Mouse (Mus musculus) forebrain, embryonic 14.5 days (tissue): ENCODE data around the gene Olfr1328. TPM values are rescaled to one million over a fixed set of nuclear protein-coding genes. Genes with fewer than 3 reads are reported as not detected.

Experiments
- ATAC-seq: fragments of 200-750 bp; cut with Nextera tagmentation; 2 replicates; pipeline ENCODE4 v1.8.0; 2017; ENCODE audit warnings: mild to moderate bottlenecking, moderate library complexity
- DNase-seq: peaks from one replicate; pipeline ENCODE4 v3.0.0-alpha.2; 2015; ENCODE audit warnings: low spot score
- H3K27ac ChIP-seq: fragments of 300-500 bp; sonication (generic); 2 replicates; pipeline ENCODE4 v1.5.1; 2014; ENCODE audit warnings: low read depth, mild to moderate bottlenecking, control low read depth, low read length, moderate library complexity
- H3K27me3 ChIP-seq: fragments of 300-500 bp; sonication (generic); replicated peaks from 2 replicates; pipeline ENCODE4 v1.6.1; 2014; ENCODE audit warnings: low read length, control low read depth, mixed read lengths; ENCODE audit not compliant: control insufficient read depth, insufficient read depth
- H3K36me3 ChIP-seq: fragments of 300-500 bp; sonication (generic); 2 replicates; pipeline ENCODE4 v1.6.1; 2014; ENCODE audit warnings: low read length, control low read depth; ENCODE audit not compliant: control insufficient read depth, insufficient read depth
- H3K4me1 ChIP-seq: fragments of 300-500 bp; sonication (generic); 2 replicates; pipeline ENCODE4 v1.6.1; 2014; ENCODE audit warnings: antibody characterized with exemption, low read length, control low read depth; ENCODE audit not compliant: control insufficient read depth, insufficient read depth
- H3K4me2 ChIP-seq: fragments of 300-500 bp; sonication (generic); 2 replicates; pipeline ENCODE4 v1.6.1; 2014; ENCODE audit warnings: mild to moderate bottlenecking, control low read depth, low read length
- H3K4me3 ChIP-seq: fragments of 300-500 bp; sonication (generic); 2 replicates; pipeline ENCODE4 v1.5.1; 2014; ENCODE audit warnings: low read depth, low read length, control low read depth
- H3K9ac ChIP-seq: fragments of 300-500 bp; sonication (generic); 2 replicates; pipeline ENCODE4 v1.6.1; 2014; ENCODE audit warnings: mild to moderate bottlenecking, low read length, control low read depth, moderate library complexity
- H3K9me3 ChIP-seq: fragments of 300-500 bp; sonication (generic); replicated peaks from 2 replicates; pipeline ENCODE4 v1.6.1; 2016; ENCODE audit warnings: low read length, control low read depth, mixed read lengths; ENCODE audit not compliant: control insufficient read depth
- WGBS: fragments of 180-500 bp; shearing (Covaris S2); extraction: QIAGEN DNeasy Blood & Tissue Kit; methylation state at CpG from one replicate; pipeline ENCODE4 v1.1.7; 2014; 5-methylcytosine and 5-hydroxymethylcytosine counted together
- polyA plus RNA-seq: library from polyadenylated mRNA; unstranded; fragments of >200 nt; fragmentation: Nextera tagmentation; extraction: Ambion mirVana; gene quantifications from 2 replicates; pipeline ENCODE4 v1.2.1, GENCODE M21; 2014

Gene Olfr1328
- polyA plus RNA-seq, 1 experiment from 2014 or later = not detected

GRCm38 (mm10) chr4:118888297-118888696, 50.1 kb downstream of the Olfr1328 start, which contains the start of gene Olfr1330:
TSS of gene Olfr1330 (plus strand) at chr4:118888597.
- H3K4me2 ChIP-seq = no peak within 1 kb of the TSS
- H3K27me3 ChIP-seq = no peaks in the 10 kb centered on the region
- WGBS = 85% methylated on average over 1 of the region's 1 CpGs
- no peak within 1 kb of the TSS for H3K4me3 ChIP-seq
- no peaks in the 10 kb centered on the region for H3K4me1 ChIP-seq
- no peak within 1 kb of the TSS for H3K27ac ChIP-seq
- H3K36me3 ChIP-seq = no peaks in the 10 kb centered on the region
- no peaks in the 10 kb centered on the region for H3K9me3 ChIP-seq
- no peak within 1 kb of the TSS for H3K9ac ChIP-seq
- no peak for DNase-seq
- no peak for ATAC-seq

Other genes starting within 250 kb of the Olfr1328 start
- gene Olfr1342, start 245.9 kb downstream of the Olfr1328 start, polyA plus RNA-seq = not detected in 2 replicates
- gene Olfr1341, start 235.1 kb downstream of the Olfr1328 start, polyA plus RNA-seq = not detected in 2 replicates
- gene Olfr1340, start 218.5 kb downstream of the Olfr1328 start, polyA plus RNA-seq = not detected in 2 replicates
- gene Olfr1339, start 206.4 kb downstream of the Olfr1328 start, polyA plus RNA-seq = not detected in 2 replicates
- not detected in 2 replicates for gene Olfr1338, start 179.9 kb downstream of the Olfr1328 start, polyA plus RNA-seq
- gene Olfr1337, start 156.0 kb downstream of the Olfr1328 start, polyA plus RNA-seq = not detected in 2 replicates
- gene Olfr1335, start 128.7 kb downstream of the Olfr1328 start, polyA plus RNA-seq = not detected in 2 replicates
- not detected in 2 replicates for gene Olfr1333, start 102.3 kb downstream of the Olfr1328 start, polyA plus RNA-seq
- gene Olfr1331, start 74.0 kb downstream of the Olfr1328 start, polyA plus RNA-seq = not detected in 2 replicates
- gene Olfr1330, start 50.0 kb downstream of the Olfr1328 start, polyA plus RNA-seq = not detected in 2 replicates
- not detected in 2 replicates for gene Olfr1329, start 21.1 kb downstream of the Olfr1328 start, polyA plus RNA-seq
- 0.11 and 0.42 TPM in 2 replicates for gene Lao1, start 23.0 kb upstream of the Olfr1328 start, polyA plus RNA-seq
- gene Slc2a1, start 170.1 kb upstream of the Olfr1328 start, polyA plus RNA-seq = 85.3 and 96.7 TPM in 2 replicates
- gene Zfp691, start 235.6 kb upstream of the Olfr1328 start, polyA plus RNA-seq = 4.2 and 4.3 TPM in 2 replicates